Mouse (Mus musculus) kidney, adult 2 months (tissue): ENCODE measurements at regions not wholly inside any gene's neighbourhood (a gene's known extent, or its start where the extent isn't known, plus 50 kb on each side); places are given as distances from the start of the nearest gene placed in this dataset.

Source experiments
- DNase-seq: peaks from one replicate; pipeline ENCODE4 v3.0.0; 2021
- H3K27ac ChIP-seq: fragments of 200-500 bp; 2 replicates; pipeline ENCODE4 v1.5.1; 2012; ENCODE audit warnings: low read depth, low read length, control low read depth, inconsistent platforms; ENCODE audit not compliant: insufficient read depth
- H3K27me3 ChIP-seq: fragments of 200-500 bp; replicated peaks from 2 replicates; pipeline ENCODE4 v1.6.1; 2012; ENCODE audit warnings: mild to moderate bottlenecking, moderate library complexity, low read length, inconsistent platforms; ENCODE audit not compliant: control insufficient read depth, insufficient read depth
- H3K36me3 ChIP-seq: fragments of 200-500 bp; 2 replicates; pipeline ENCODE4 v1.6.1; 2012; ENCODE audit warnings: mild to moderate bottlenecking, moderate library complexity, low read length, inconsistent platforms; ENCODE audit not compliant: control insufficient read depth, insufficient read depth
- H3K4me1 ChIP-seq: fragments of 200-500 bp; 2 replicates; pipeline ENCODE4 v1.6.1; 2011; ENCODE audit warnings: low read length; ENCODE audit not compliant: control insufficient read depth, insufficient read depth
- H3K4me3 ChIP-seq: fragments of 200-500 bp; 2 replicates; pipeline ENCODE4 v1.5.1; 2011; ENCODE audit warnings: mild to moderate bottlenecking, low read depth, low read length, control low read depth; ENCODE audit not compliant: insufficient read depth
- CTCF ChIP-seq: fragments of 200-500 bp; conservative IDR thresholded peaks from 2 replicates; pipeline ENCODE4 v1.5.1; 2011; ENCODE audit warnings: low read depth, mild to moderate bottlenecking, control low read depth, low read length, moderate library complexity, mixed read lengths; ENCODE audit not compliant: insufficient read depth, insufficient read length
- POLR2A ChIP-seq: fragments of 200-500 bp; IDR thresholded peaks from one replicate; pipeline ENCODE4 v1.6.1; 2011; ENCODE audit warnings: low read depth, low read length, control low read depth
- WGBS: fragments of 180-500 bp; shearing (Covaris S2); methylation state at CpG from one replicate; pipeline ENCODE4 v1.1.7; 2018; 5-methylcytosine and 5-hydroxymethylcytosine counted together

GRCm38 (mm10) chr15:61139151-61139550, 216.3 kb upstream of the A1bg start:
- Histone ChIP-seq H3K36me3 (no peaks in the 10 kb centered on the region), H3K4me1 (no peaks in the 10 kb centered on the region), H3K27ac (no peak overlapping the region), H3K4me3 (no peak overlapping the region), H3K27me3 (no peaks in the 10 kb centered on the region)
- WGBS: 58% methylated on average over 5 of the region's 5 CpGs
- TF ChIP-seq POLR2A (no peak), CTCF (no peak)
- no peak for DNase-seq

GRCm38 (mm10) chr15:61136781-61137180, 214.0 kb upstream of the A1bg start:
- H3K4me1 ChIP-seq: no peaks in the 10 kb centered on the region
- DNase-seq: no peak
- 44% methylated on average over 2 of the region's 2 CpGs for WGBS
- no peak for TF ChIP-seq POLR2A
- TF ChIP-seq CTCF: no peak
- H3K27me3 ChIP-seq: no peaks in the 10 kb centered on the region
- no peaks in the 10 kb centered on the region for H3K36me3 ChIP-seq
- H3K4me3 ChIP-seq: no peak overlapping the region
- H3K27ac ChIP-seq: no peak overlapping the region

GRCm38 (mm10) chr15:61133316-61133715, 210.5 kb upstream of the A1bg start:
- 81% methylated on average over 1 of the region's 1 CpGs for WGBS
- no peak for DNase-seq
- Histone ChIP-seq H3K27ac (no peak overlapping the region), H3K36me3 (no peaks in the 10 kb centered on the region), H3K4me1 (no peaks in the 10 kb centered on the region), H3K4me3 (no peak overlapping the region), H3K27me3 (no peaks in the 10 kb centered on the region)
- no peak for TF ChIP-seq POLR2A
- TF ChIP-seq CTCF: no peak

GRCm38 (mm10) chr15:61127971-61128370, 205.2 kb upstream of the A1bg start:
- TF ChIP-seq CTCF (no peak), POLR2A (no peak)
- H3K36me3 ChIP-seq: no peaks in the 10 kb centered on the region
- DNase-seq: no peak
- no peaks in the 10 kb centered on the region for H3K27me3 ChIP-seq
- no peak overlapping the region for H3K27ac ChIP-seq
- H3K4me1 ChIP-seq: no peaks in the 10 kb centered on the region
- H3K4me3 ChIP-seq: no peak overlapping the region
- WGBS: 44% methylated on average over 2 of the region's 2 CpGs

- H3K27ac ChIP-seq: no peak overlapping the region
- no peak for DNase-seq
- no peak overlapping the region for H3K4me3 ChIP-seq
- H3K27me3 ChIP-seq: no peaks in the 10 kb centered on the region
- no peaks in the 10 kb centered on the region for H3K4me1 ChIP-seq
- TF ChIP-seq CTCF (no peak), POLR2A (no peak)
- no peaks in the 10 kb centered on the region for H3K36me3 ChIP-seq
Measured at GRCm38 (mm10) chr15:61127130-61127529, 204.3 kb upstream of the A1bg start.

- Histone ChIP-seq H3K27ac (no peak overlapping the region), H3K4me1 (no peaks in the 10 kb centered on the region), H3K36me3 (no peaks in the 10 kb centered on the region), H3K27me3 (no peaks in the 10 kb centered on the region), H3K4me3 (no peak overlapping the region)
- WGBS: 26% methylated on average over 1 of the region's 1 CpGs
- TF ChIP-seq POLR2A (no peak), CTCF (no peak)
- DNase-seq: no peak
Measured at GRCm38 (mm10) chr15:61116912-61117311, 194.1 kb upstream of the A1bg start.

GRCm38 (mm10) chr15:61109429-61110128, 186.8 kb upstream of the A1bg start:
- Histone ChIP-seq H3K36me3 (no peaks in the 10 kb centered on the region), H3K4me3 (no peak overlapping the region), H3K27me3 (no peaks in the 10 kb centered on the region), H3K27ac (no peak overlapping the region), H3K4me1 (no peaks in the 10 kb centered on the region)
- no peak for TF ChIP-seq CTCF
- TF ChIP-seq POLR2A: no peak
- DNase-seq: no peak
- WGBS: 29% methylated on average over 4 of the region's 4 CpGs
